Mouse (Mus musculus): ENCODE results near the gene Kif1c. TPM values are rescaled to one million over a fixed set of nuclear protein-coding genes. Genes with fewer than 3 reads are reported as not detected.
"Not testable (repeated sequence)": the region's sequence is repeated elsewhere in the genome, so short reads cannot be mapped to it uniquely, and the experiment has no call there.

Gene Kif1c
- total and polyA plus RNA-seq, 3 experiments: 19.8 to 21.7 TPM; not detected in 1

DNA sequence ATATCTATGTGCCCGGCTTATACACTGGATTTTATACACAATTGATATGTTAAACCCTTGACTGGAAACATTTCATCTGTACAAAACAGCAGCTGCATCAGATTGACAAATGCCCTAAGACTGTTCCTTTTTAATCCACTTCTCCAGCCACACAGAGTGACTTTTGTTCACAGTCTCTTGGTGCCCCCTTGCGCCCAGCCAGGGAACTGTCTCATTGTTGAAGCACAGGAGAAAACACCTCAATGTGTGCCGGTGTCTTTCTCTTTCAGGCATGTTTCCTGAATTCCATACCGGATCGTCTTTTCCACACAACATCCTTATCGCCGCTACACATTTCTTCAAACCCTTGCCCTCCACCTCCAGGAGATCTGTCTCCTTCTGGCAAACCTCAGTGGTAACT is 55.3 kb downstream of the Kif1c start:
- peak; percentile 81 for DNase-seq (ENCODE audit: low read depth, low spot score)
- H3K27me3 ChIP-seq (ENCODE audit: control insufficient read depth in 1 of 2, insufficient read depth in 2 of 2, low read length in 2 of 2): peaks cover 0 to 1% of the 10 kb centered on the region in 2 experiments; a peak in 3 of 4 replicates
- no peaks in the 10 kb centered on the region for H3K9me3 ChIP-seq (replicated peaks; ENCODE audit: insufficient read depth, low read length)
- TF ChIP-seq NRF1 (IDR thresholded peaks at IDR 0.05; ENCODE audit: insufficient read depth, low read depth, low read length, poor library complexity, severe bottlenecking) (no peak), ELF1 (IDR thresholded peaks at IDR 0.05; ENCODE audit: low read depth, low read length) (no peak), CTCF (IDR thresholded peaks at IDR 0.05 in 2 of 3, conservative IDR thresholded peaks at IDR 0.05 in 1 of 3; ENCODE audit: control insufficient read depth in 1 of 3, insufficient read depth in 1 of 3, low read depth in 2 of 3, low read length in 3 of 3, poor library complexity in 1 of 3, severe bottlenecking in 1 of 3) (peak; percentile 83 to 87 (median 85)), MEF2A (IDR thresholded peaks at IDR 0.05; ENCODE audit: extremely low read depth, insufficient replicate concordance, low read depth, low read length, poor library complexity, severe bottlenecking) (no peak), GATA1 (IDR thresholded peaks at IDR 0.05; ENCODE audit: low read depth, low read length) (no peak), SMC3 (IDR thresholded peaks at IDR 0.05; ENCODE audit: low read depth, low read length) (peak; percentile 92), HCFC1 (IDR thresholded peaks at IDR 0.05; ENCODE audit: low read depth, low read length) (no peak), SIN3A (IDR thresholded peaks at IDR 0.05; ENCODE audit: low read length) (0 out of 2 replicates have a peak, but pooled peaks have one; percentile 47), MXI1 (IDR thresholded peaks at IDR 0.05; ENCODE audit: low read depth, low read length) (no peak), MAZ (IDR thresholded peaks at IDR 0.05; ENCODE audit: low read depth, low read length) (no peak), ZC3H11A (IDR thresholded peaks at IDR 0.05; ENCODE audit: low read depth, low read length) (peak; percentile 93), RAD21 (IDR thresholded peaks at IDR 0.05; ENCODE audit: low read depth, low read length) (peak; percentile 91), KAT2A (conservative IDR thresholded peaks at IDR 0.05; ENCODE audit: low read depth, low read length) (no peak), EP300 (IDR thresholded peaks at IDR 0.05; ENCODE audit: low read depth in 1 of 2, low read length in 2 of 2) (no peak), UBTF (IDR thresholded peaks at IDR 0.05; ENCODE audit: borderline replicate concordance, insufficient read depth, low read depth, low read length) (no peak), TCF12 (IDR thresholded peaks at IDR 0.05; ENCODE audit: low read depth, low read length) (no peak), MAX (IDR thresholded peaks at IDR 0.05; ENCODE audit: low read length) (no peak)
- H3K36me3 ChIP-seq (ENCODE audit: control insufficient read depth in 1 of 2, insufficient read depth in 2 of 2, low read length in 2 of 2): peaks cover 0 to 6% of the 10 kb centered on the region in 2 experiments; a peak in 1 of 4 replicates
- no peak overlapping the region for H3K4me3 ChIP-seq (ENCODE audit: control insufficient read depth in 1 of 2, insufficient read depth in 1 of 2, low read depth in 2 of 2, low read length in 2 of 2)
- H3K4me1 ChIP-seq (ENCODE audit: control insufficient read depth in 1 of 2, insufficient read depth in 2 of 2, low read length in 2 of 2): peaks cover 0 to 5% of the 10 kb centered on the region in 2 experiments; a peak in 2 of 4 replicates
- H3K79me2 ChIP-seq (ENCODE audit: control insufficient read depth, insufficient read depth, low read length, poor library complexity): no peaks in the 10 kb centered on the region
- H3K27ac ChIP-seq (ENCODE audit: control insufficient read depth, low read depth, low read length): no peak overlapping the region
- 0 out of 2 replicates have a peak overlapping the region, but pooled peaks have one; percentile 18 for H3K9ac ChIP-seq (ENCODE audit: control insufficient read depth, low read depth, low read length, poor library complexity, severe bottlenecking)

- not testable (repeated sequence) for H3K4me3 ChIP-seq (ENCODE audit: control insufficient read depth in 1 of 2, insufficient read depth in 1 of 2, low read depth in 2 of 2, low read length in 2 of 2); H3K4me1 ChIP-seq (ENCODE audit: control insufficient read depth in 1 of 2, insufficient read depth in 2 of 2, low read length in 2 of 2); DNase-seq (ENCODE audit: low read depth, low spot score); H3K27ac ChIP-seq (ENCODE audit: control insufficient read depth, low read depth, low read length); H3K79me2 ChIP-seq (ENCODE audit: control insufficient read depth, insufficient read depth, low read length, poor library complexity); H3K36me3 ChIP-seq (ENCODE audit: control insufficient read depth in 1 of 2, insufficient read depth in 2 of 2, low read length in 2 of 2); H3K9ac ChIP-seq (ENCODE audit: control insufficient read depth, low read depth, low read length, poor library complexity, severe bottlenecking); H3K27me3 ChIP-seq (ENCODE audit: control insufficient read depth in 1 of 2, insufficient read depth in 2 of 2, low read length in 2 of 2); H3K9me3 ChIP-seq (replicated peaks; ENCODE audit: insufficient read depth, low read length)
Measured at GRCm38 (mm10) chr11:70760446-70760845, 60.1 kb downstream of the Kif1c start.
